Mouse (Mus musculus): Measurements from ENCODE around the gene Tmem260.
"Not testable (repeated sequence)": the region's sequence is repeated elsewhere in the genome, so short reads cannot be mapped to it uniquely, and the experiment has no call there.

GRCm38 (mm10) chr14:48475834-48476233, 29.9 kb downstream of the Tmem260 start:
- TF ChIP-seq POLR2A (IDR thresholded peaks at IDR 0.05; ENCODE audit: extremely low read depth, insufficient read depth, low read length); CTCF (IDR thresholded peaks at IDR 0.05; ENCODE audit: low read depth, low read length): not testable (repeated sequence)
